Mouse (Mus musculus) hindbrain, embryonic 14.5 days (tissue): ENCODE data around the gene Ppp5c. TPM values are rescaled to one million over a fixed set of nuclear protein-coding genes. Genes with fewer than 3 reads are reported as not detected.

Source experiments
- ATAC-seq: fragments of 200-750 bp; cut with Nextera tagmentation; 2 replicates; pipeline ENCODE4 v1.8.0; 2017; ENCODE audit warnings: moderate number of reproducible peaks, mild to moderate bottlenecking, moderate TSS enrichment, moderate library complexity; ENCODE audit not compliant: low FRiP score
- DNase-seq: peaks from one replicate; pipeline ENCODE4 v3.0.0-alpha.2; 2015; ENCODE audit warnings: low spot score
- H3K27ac ChIP-seq: fragments of 300-500 bp; sonication (generic); 2 replicates; pipeline ENCODE4 v1.5.1; 2014; ENCODE audit warnings: mild to moderate bottlenecking, moderate library complexity
- H3K27me3 ChIP-seq: fragments of 300-500 bp; sonication (generic); 2 replicates; pipeline ENCODE4 v1.6.1; 2014; ENCODE audit warnings: mild to moderate bottlenecking, low read length, mixed read lengths; ENCODE audit not compliant: control insufficient read depth, insufficient read depth
- H3K36me3 ChIP-seq: fragments of 300-500 bp; sonication (generic); replicated peaks from 2 replicates; pipeline ENCODE4 v1.6.1; 2014; ENCODE audit not compliant: control insufficient read depth, insufficient read depth
- H3K4me1 ChIP-seq: fragments of 300-500 bp; sonication (generic); replicated peaks from 2 replicates; pipeline ENCODE4 v1.6.1; 2014; ENCODE audit warnings: antibody characterized with exemption, low read length, mixed read lengths; ENCODE audit not compliant: control insufficient read depth, insufficient read depth
- H3K4me2 ChIP-seq: fragments of 300-500 bp; sonication (generic); replicated peaks from 2 replicates; pipeline ENCODE4 v1.6.1; 2014; ENCODE audit warnings: mild to moderate bottlenecking, moderate library complexity
- H3K4me3 ChIP-seq: fragments of 300-500 bp; sonication (generic); replicated peaks from 2 replicates; pipeline ENCODE4 v1.5.1; 2014; ENCODE audit warnings: mild to moderate bottlenecking, low read length
- H3K9ac ChIP-seq: fragments of 300-500 bp; sonication (generic); 2 replicates; pipeline ENCODE4 v1.6.1; 2014
- H3K9me3 ChIP-seq: fragments of 300-500 bp; sonication (generic); 2 replicates; pipeline ENCODE4 v1.6.1; 2016; ENCODE audit warnings: low read length; ENCODE audit not compliant: control insufficient read depth
- WGBS: fragments of 180-500 bp; shearing (Covaris S2); extraction: QIAGEN DNeasy Blood & Tissue Kit; methylation state at CpG from one replicate; pipeline ENCODE4 v1.1.7; 2014; 5-methylcytosine and 5-hydroxymethylcytosine counted together
- polyA plus RNA-seq: library from polyadenylated mRNA; unstranded; fragments of >200 nt; fragmentation: Nextera tagmentation; extraction: Ambion mirVana; gene quantifications from 2 replicates; pipeline ENCODE4 v1.2.1, GENCODE M21; 2014

Ppp5c gene
- polyA plus RNA-seq, 1 experiment from 2014 or later = 123 TPM

GRCm38 (mm10) chr7:16978593-16978992 lies 49.1 kb downstream of the Ppp5c start:
- H3K4me3 ChIP-seq = no peak overlapping the region
- no peak overlapping the region for H3K27ac ChIP-seq
- H3K9me3 ChIP-seq = no peaks in the 10 kb centered on the region
- no peak for DNase-seq
- no peak for ATAC-seq
- H3K4me2 ChIP-seq = no peak overlapping the region
- H3K9ac ChIP-seq = no peak overlapping the region
- H3K36me3 ChIP-seq = no peaks in the 10 kb centered on the region
- WGBS = 92% methylated on average over 3 of the region's 3 CpGs
- H3K4me1 ChIP-seq = peaks cover 24% of the 10 kb centered on the region
- no peaks in the 10 kb centered on the region for H3K27me3 ChIP-seq

GRCm38 (mm10) chr7:16978173-16978572 lies 49.6 kb downstream of the Ppp5c start:
- WGBS = 72% methylated on average over 5 of the region's 6 CpGs
- Histone ChIP-seq H3K4me1 (peaks cover 19% of the 10 kb centered on the region), H3K27me3 (no peaks in the 10 kb centered on the region), H3K27ac (no peak overlapping the region), H3K4me2 (no peak overlapping the region), H3K4me3 (no peak overlapping the region), H3K36me3 (no peaks in the 10 kb centered on the region), H3K9me3 (no peaks in the 10 kb centered on the region), H3K9ac (no peak overlapping the region)
- ATAC-seq = no peak
- DNase-seq = no peak

GRCm38 (mm10) chr7:16976298-16976697 lies 51.4 kb downstream of the Ppp5c start:
- H3K27me3 ChIP-seq = no peaks in the 10 kb centered on the region
- H3K9me3 ChIP-seq = no peaks in the 10 kb centered on the region
- H3K9ac ChIP-seq = no peak overlapping the region
- H3K4me3 ChIP-seq = no peak overlapping the region
- DNase-seq (no peak), ATAC-seq (no peak)
- no peaks in the 10 kb centered on the region for H3K36me3 ChIP-seq
- H3K4me2 ChIP-seq = no peak overlapping the region
- no peak overlapping the region for H3K27ac ChIP-seq
- WGBS = 58% methylated on average over 8 of the region's 8 CpGs
- H3K4me1 ChIP-seq = peaks cover 7% of the 10 kb centered on the region; the same call in 1 of the 2 replicates

GRCm38 (mm10) chr7:16974018-16974417 lies 53.7 kb downstream of the Ppp5c start:
- no peak overlapping the region for H3K27ac ChIP-seq
- H3K4me1 ChIP-seq = no peaks in the 10 kb centered on the region
- ATAC-seq (no peak), DNase-seq (no peak)
- no peak overlapping the region for H3K9ac ChIP-seq
- no peaks in the 10 kb centered on the region for H3K9me3 ChIP-seq
- no peaks in the 10 kb centered on the region for H3K27me3 ChIP-seq
- 50% methylated on average over 6 of the region's 6 CpGs for WGBS
- H3K4me3 ChIP-seq = no peak overlapping the region
- no peak overlapping the region for H3K4me2 ChIP-seq
- H3K36me3 ChIP-seq = no peaks in the 10 kb centered on the region

GRCm38 (mm10) chr7:16971160-16971559 lies 56.6 kb downstream of the Ppp5c start:
- H3K9me3 ChIP-seq = no peaks in the 10 kb centered on the region
- no peak overlapping the region for H3K4me2 ChIP-seq
- no peaks in the 10 kb centered on the region for H3K4me1 ChIP-seq
- no peaks in the 10 kb centered on the region for H3K36me3 ChIP-seq
- ATAC-seq = no peak
- no peak overlapping the region for H3K27ac ChIP-seq
- no peak for DNase-seq
- no peaks in the 10 kb centered on the region for H3K27me3 ChIP-seq
- no peak overlapping the region for H3K4me3 ChIP-seq
- H3K9ac ChIP-seq = no peak overlapping the region
- 91% methylated on average over 3 of the region's 3 CpGs for WGBS

- 89% methylated on average over 6 of the region's 6 CpGs for WGBS
- ATAC-seq (no peak), DNase-seq (no peak)
- Histone ChIP-seq H3K4me1 (no peaks in the 10 kb centered on the region), H3K9me3 (no peaks in the 10 kb centered on the region), H3K4me2 (no peak overlapping the region), H3K27me3 (no peaks in the 10 kb centered on the region), H3K36me3 (0 out of 2 replicates have a peak, but pooled peaks cover 2% of the 10 kb centered on the region), H3K9ac (no peak overlapping the region), H3K27ac (no peak overlapping the region), H3K4me3 (no peak overlapping the region)
Observed at GRCm38 (mm10) chr7:16968414-16968813, 59.3 kb downstream of the Ppp5c start.

GRCm38 (mm10) chr7:16961678-16962077 lies 66.0 kb downstream of the Ppp5c start:
- Histone ChIP-seq H3K27ac (no peak overlapping the region), H3K9me3 (no peaks in the 10 kb centered on the region), H3K9ac (no peak overlapping the region), H3K36me3 (0 out of 2 replicates have a peak, but pooled peaks cover 5% of the 10 kb centered on the region), H3K4me2 (peak overlapping the region; percentile 67), H3K4me1 (peaks cover 47% of the 10 kb centered on the region), H3K4me3 (no peak overlapping the region), H3K27me3 (no peaks in the 10 kb centered on the region)
- DNase-seq = no peak
- ATAC-seq = no peak
- 78% methylated on average over 5 of the region's 5 CpGs for WGBS

- H3K9me3 ChIP-seq = no peaks in the 10 kb centered on the region
- peak within 1 kb of the TSS; percentile 67 for H3K4me2 ChIP-seq
- peak within 1 kb of the TSS; percentile 93 for H3K27ac ChIP-seq
- no peaks in the 10 kb centered on the region for H3K27me3 ChIP-seq
- peak within 1 kb of the TSS; percentile 59 for H3K9ac ChIP-seq
- H3K36me3 ChIP-seq = 0 out of 2 replicates have a peak, but pooled peaks cover 5% of the 10 kb centered on the region
- DNase-seq (peak; percentile 95), ATAC-seq (peak; percentile 95)
- H3K4me1 ChIP-seq = peaks cover 51% of the 10 kb centered on the region
- H3K4me3 ChIP-seq = peak within 1 kb of the TSS; percentile 36
- 4% methylated on average over 17 of the region's 17 CpGs for WGBS
Observed at GRCm38 (mm10) chr7:16959539-16960187, 68.1 kb downstream of the Ppp5c start, which contains the start of gene Pnmal1. Pnmal1 (plus strand) TSS chr7:16959679.

GRCm38 (mm10) chr7:16956410-16957265 lies 71.1 kb downstream of the Ppp5c start:
- H3K4me2 ChIP-seq = peak overlapping the region; percentile 34
- WGBS = 31% methylated on average over 15 of the region's 15 CpGs
- peak overlapping the region; percentile 87 for H3K27ac ChIP-seq
- peak overlapping the region; percentile 34 for H3K9ac ChIP-seq
- H3K27me3 ChIP-seq = no peaks in the 10 kb centered on the region
- no peaks in the 10 kb centered on the region for H3K9me3 ChIP-seq
- peak; percentile 79 for DNase-seq
- peaks cover 44% of the 10 kb centered on the region for H3K4me1 ChIP-seq
- no peak overlapping the region for H3K4me3 ChIP-seq
- ATAC-seq = peak; percentile 64
- H3K36me3 ChIP-seq = no peaks in the 10 kb centered on the region
